Mouse (Mus musculus) gonadal fat pad, adult 2 months (tissue): ENCODE results near the gene Gprasp2. TPM values are rescaled to one million over a fixed set of nuclear protein-coding genes. Genes with fewer than 3 reads are reported as not detected.
A peak's percentile ranks its signal among the peaks of the same experiment; 100 is the strongest.
"Not testable (repeated sequence)": the region's sequence is repeated elsewhere in the genome, so short reads cannot be mapped to it uniquely, and the experiment has no call there.

Source experiments
- DNase-seq: peaks from one replicate; pipeline ENCODE4 v3.0.0-alpha.2; 2012; ENCODE audit warnings: low read depth
- polyA plus RNA-seq: library from polyadenylated mRNA; depleted of rRNA; stranded (reverse); fragments of >200 nt; gene quantifications from 2 replicates; pipeline ENCODE4 v1.2.3, GENCODE M21; 2012; rRNA removed

Gene Gprasp2
- polyA plus RNA-seq, result 8.6 and 9.0 TPM in 2 replicates

GRCm38 (mm10) chrX:135838521-135839360 lies at the start of gene Gprasp2:
Gprasp2 (plus strand) TSS chrX:135839034.
- not testable (repeated sequence) for DNase-seq

- DNase-seq, result no peak
These were observed 47.3 kb upstream of the Gprasp2 start for GRCm38 (mm10) chrX:135791536-135791935.

GRCm38 (mm10) chrX:135792326-135792725 lies 46.5 kb upstream of the Gprasp2 start:
- DNase-seq, result no peak

DNA sequence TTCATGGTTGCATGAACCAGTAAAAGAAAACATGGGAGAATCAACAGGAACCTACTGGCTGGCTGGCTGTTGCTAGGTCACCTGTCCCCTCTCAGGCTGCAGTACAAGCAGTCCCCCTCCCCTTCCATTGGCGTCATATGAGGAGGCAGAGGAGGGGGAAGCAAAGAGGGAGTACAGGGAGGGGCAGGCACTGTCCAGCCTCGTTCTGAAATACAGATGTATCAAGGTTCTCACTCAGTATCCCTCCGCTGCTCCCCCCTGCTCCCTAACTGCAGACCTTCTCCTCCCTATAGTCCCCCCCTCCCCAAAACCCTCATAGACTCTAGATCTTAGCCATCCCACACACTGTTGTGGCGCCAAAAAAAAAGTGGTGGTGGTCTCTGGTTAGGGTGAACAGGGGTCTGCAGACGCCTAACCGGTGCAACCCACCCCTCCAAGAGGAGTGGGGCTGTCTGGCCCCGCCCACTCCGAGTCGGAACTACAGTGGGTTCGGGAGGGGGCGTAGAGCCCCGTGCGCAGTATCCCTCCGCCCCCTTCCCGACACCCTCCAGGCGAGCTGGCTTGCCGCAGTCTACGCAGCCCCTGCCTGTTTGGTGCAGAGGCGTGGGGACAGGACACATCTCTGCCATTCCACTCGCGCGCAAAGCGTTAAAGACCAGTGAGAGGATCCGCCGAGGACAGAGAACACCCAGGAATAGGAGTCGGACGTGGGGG lies 43.1 kb upstream of the Gprasp2 start:
- DNase-seq, result not testable (repeated sequence)

- DNase-seq, result not testable (repeated sequence)
These were observed 42.3 kb upstream of the Gprasp2 start for GRCm38 (mm10) chrX:135796305-135797211.

DNA sequence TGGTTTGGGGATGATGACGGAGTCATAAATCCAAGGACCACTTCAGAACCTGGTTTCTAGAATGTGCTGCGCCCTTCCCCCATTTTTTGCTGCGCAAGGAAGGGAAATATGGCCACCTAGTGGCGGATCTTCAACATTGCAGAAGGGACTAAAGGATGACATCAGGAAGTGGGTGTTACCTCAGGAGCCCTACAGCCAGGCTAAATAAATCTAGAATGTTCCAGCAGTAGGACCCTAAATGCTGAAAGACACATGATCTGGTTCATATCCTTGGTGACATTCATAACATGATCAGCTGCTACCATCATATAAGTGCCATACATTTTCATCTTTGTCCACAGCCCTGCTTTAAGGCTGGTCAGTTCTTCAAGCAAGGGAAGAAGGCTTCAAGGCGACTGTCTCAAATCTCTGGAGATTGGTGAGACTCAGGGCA lies 41.6 kb upstream of the Gprasp2 start, which contains the start of gene Bhlhb9:
Gene Bhlhb9, plus strand, starts transcription at position 383 of the 433 bp plus-strand sequence.
- peak; percentile 3 for DNase-seq

DNA sequence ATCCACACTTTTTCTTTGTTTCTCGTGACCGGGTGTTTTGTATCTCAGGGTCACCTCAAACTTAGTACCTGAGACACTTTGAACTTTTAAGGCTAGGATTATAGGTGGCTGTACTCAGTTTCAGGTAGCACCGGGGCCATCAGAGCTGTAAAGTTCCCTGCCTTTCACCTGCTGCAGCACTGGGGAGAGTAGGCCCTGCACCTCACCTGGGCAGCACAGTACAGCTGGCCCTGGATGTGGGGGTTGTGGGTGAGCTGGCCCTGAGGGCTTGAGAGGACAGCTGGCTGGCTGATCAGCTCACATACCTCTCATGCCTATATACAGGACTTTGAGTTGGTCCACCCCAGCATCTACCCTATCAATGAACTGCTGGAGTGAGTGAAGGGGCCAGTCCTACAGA lies 34.7 kb upstream of the Gprasp2 start:
- no peak for DNase-seq

DNA sequence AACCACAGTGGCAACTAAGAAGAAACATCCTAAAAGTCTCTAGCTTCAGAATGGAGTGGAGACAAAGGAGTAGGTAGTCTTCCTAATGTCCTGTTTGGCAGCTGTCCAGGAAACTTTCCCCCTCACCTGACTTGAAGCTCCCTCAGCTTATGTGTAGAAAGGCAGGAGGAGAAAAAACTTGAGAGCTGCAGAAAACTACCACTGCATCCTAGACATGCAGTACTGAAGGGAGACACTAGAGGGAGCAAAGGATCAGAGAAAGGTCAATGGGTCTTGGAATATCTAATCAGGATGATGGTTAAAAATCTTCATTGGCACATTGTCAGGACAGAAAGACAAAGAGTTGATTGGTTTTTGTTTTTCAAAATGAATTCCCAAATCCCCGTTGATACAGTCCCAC lies 33.1 kb upstream of the Gprasp2 start:
- no peak for DNase-seq

DNA sequence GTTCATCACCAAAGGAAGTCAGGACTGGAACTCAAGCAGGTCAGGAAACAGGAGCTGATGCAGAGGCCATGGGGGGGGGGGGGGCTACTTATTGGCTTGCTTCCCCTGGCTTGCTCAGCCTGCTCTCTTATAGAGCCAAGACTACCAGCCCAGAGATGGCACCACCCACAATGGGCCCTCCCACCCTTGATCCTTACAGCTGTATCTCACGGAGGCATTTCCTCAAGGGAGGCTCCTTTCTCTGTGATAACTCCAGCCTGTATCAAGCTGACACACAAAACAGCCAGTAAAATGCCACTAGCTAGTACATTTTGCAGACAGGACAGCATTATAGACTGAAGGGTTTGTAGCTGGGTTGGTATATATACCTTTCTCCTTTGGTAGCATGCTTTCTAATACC lies 2.9 kb upstream of the Gprasp2 start:
- not testable (repeated sequence) for DNase-seq

GRCm38 (mm10) chrX:135837896-135838295 lies 938 bp upstream of the Gprasp2 start:
- no peak for DNase-seq

DNA sequence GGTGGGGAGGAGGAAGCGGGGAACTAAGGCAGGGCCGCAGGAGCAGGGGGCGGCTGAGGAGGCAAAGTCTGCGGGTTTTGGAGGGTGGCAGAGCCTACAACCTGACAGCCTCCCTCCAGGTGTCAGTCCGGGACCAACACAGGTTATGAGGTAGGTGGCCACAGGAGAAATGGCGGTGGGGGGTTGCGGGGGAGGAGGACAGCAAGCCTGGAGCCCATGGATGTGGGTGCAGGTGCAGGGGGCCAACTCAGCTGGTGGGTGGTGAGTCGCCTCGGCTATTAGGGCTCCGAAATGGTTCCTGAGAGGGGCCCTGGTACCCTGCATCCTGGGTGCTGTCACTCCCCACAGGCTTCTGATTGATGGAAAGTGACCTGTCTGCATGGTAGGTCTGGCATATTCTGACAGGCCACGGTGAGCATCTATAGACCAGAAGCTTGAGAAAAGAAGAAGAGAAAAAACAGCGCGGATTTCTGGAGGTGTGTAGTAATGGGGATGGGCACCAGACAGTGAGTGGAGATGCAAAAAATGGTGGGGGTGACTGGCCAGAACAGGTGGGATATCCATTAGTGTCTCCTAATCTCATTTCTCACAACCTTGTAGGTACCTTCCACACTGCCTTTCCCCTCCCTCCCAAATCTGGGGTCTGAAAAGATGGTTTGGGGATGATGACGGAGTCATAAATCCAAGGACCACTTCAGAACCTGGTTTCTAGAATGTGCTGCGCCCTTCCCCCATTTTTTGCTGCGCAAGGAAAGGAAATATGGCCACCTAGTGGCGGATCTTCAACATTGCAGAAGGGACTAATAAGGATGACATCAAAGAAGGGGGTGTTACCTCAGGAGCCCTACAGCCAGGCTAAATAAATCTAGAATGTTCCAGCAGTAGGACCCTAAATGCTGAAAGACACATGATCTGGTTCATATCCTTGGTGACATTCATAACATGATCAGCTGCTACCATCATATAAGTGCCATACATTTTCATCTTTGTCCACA lies 860 bp downstream of the Gprasp2 start:
- DNase-seq, result not testable (repeated sequence)

- not testable (repeated sequence) for DNase-seq
These were observed 28.0 kb downstream of the Gprasp2 start for GRCm38 (mm10) chrX:135866806-135867205.

DNA sequence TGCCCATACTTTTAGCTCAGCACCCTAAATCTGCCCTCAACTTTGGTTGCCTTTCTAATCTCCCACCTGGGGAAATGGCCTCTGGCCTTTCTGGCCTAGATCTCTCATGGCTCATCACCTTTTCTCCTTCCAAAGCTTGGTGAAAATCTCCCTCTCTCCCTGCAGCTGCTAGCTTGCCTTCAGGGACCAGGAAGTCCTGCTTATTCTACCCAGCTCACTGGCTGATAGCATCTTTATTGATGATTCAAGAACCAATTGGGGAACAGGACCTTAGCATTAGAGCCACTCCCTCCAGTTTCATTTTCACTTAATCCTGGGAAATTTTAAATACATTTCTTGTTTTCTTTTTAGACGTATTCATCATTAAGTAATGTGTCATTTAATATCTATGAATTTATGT lies 37.8 kb downstream of the Gprasp2 start:
- no peak for DNase-seq

DNA sequence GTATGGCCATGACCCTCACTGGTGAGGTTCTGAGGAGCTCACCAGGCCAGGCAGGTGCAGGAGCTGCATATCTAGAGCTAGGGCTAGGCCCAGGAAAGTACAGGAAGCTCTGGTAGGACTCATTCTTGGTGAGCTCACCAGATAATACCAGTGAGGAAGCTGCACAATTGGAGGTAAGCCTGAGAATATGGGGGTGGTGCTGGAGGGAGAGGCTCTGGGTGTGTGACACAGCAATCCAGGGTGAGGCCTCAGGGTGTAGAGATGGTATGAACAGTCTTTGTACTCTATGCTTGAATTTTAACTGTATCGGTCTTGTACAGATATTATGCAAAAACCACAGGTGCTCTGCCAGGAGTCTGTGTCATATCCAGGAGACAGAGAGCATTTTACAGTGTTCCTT lies 40.8 kb downstream of the Gprasp2 start:
- DNase-seq, result no peak

DNA sequence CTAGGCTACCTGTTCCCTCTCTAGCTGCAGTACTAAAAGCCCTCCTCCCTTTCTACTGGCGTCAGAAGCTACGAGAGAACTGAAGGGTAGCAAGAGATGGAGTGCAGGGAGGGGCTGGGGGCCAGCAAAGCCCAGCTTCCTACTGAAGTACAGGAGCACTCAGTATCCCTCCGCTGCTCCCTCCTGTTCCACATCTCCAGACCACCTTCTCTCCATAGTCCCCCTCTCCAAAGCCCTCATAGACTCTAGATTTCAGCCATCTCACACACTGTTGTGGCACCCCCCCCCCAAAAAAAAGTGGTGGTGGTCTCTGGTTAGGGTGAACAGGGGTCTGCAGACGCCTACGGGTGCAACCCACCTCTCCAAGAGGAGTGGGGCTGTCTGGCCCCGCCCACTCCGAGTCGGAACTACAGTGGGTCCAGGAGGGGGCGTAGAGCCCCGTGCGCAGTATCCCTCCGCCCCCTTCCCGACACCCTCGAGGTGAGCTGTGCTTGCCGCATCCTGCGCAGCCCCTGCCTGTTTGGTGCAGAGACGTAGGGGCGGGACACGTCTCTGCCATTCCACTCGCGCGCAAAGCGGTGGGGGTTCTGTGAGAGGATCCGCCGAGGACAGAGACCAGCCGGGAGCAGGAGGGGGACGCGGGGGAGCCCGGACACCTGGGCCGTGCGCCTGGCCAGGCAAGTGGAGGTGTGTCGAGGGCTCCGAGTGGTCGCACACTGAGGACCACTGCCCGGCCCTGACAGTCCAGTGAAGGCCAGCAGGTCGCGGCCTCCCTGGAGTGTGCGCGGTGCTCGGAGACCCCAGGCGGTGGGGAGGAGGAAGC lies 46.8 kb downstream of the Gprasp2 start:
- peak; percentile 0 for DNase-seq

DNA sequence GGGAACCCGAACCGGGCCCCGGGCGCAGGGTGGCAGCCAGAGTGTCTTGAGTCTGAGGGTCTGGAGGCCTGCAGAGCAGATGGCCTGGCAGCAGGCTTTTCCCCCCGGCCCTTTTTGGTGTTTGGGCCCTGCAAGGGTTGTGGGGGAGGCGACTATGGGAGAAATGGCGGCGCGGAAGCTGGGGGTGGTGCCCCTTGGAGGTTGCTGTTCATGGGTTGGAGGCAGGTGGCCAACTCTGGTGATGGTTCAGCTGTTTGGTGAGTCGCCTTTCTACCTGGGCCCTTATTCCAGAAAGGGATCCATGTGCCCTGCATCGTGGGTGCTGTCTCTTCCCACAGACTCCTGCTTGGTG lies 47.4 kb downstream of the Gprasp2 start:
- peak; percentile 0 for DNase-seq
